Mouse (Mus musculus) ES-E14 (cell line): ENCODE measurements around the gene Atf7ip.

ENCODE experiments used
- HCFC1 ChIP-seq: IDR thresholded peaks from 2 replicates; pipeline ENCODE4 v1.6.1; 2012; ENCODE audit warnings: low read length, inconsistent platforms, borderline replicate concordance; ENCODE audit not compliant: insufficient read depth
- MAFK ChIP-seq: IDR thresholded peaks from 2 replicates; pipeline ENCODE4 v1.6.1; 2014; ENCODE audit warnings: mild to moderate bottlenecking, low read depth, low read length, inconsistent platforms; ENCODE audit not compliant: insufficient read depth
- ZNF384 ChIP-seq: IDR thresholded peaks from 2 replicates; pipeline ENCODE4 v1.6.1; 2012; ENCODE audit warnings: low read depth, low read length, inconsistent platforms

GRCm38 (mm10) chr6:136466956-136467750, 38.8 kb upstream of the Atf7ip start:
- TF ChIP-seq HCFC1 = no peak
- TF ChIP-seq MAFK = no peak
- no peak for TF ChIP-seq ZNF384
